Mouse (Mus musculus): ENCODE measurements around the gene Mgat4d. TPM values are rescaled to one million over a fixed set of nuclear protein-coding genes. Genes with fewer than 3 reads are reported as not detected.

The Mgat4d gene
- total and polyA plus RNA-seq, 2 experiments, result not detected

DNA sequence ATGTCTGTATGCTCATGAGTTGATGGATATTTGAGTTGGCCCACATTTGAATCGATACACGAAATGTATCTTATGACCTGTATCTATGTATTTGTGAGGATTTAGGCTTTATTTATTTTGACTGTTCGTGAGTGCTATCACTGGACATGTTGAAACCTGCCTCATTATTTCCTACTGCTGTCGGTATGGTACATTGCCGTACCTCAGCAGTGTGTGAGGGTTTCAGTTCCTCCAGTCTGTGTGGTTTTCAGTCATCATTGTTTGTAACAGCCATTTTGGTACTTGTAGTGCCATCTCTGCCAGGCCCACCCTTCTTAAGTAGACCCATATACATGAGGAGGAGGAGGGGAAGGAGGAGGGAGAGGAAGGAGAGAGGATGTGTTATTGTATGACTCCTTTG is 46.1 kb downstream of the Mgat4d start:
- Histone ChIP-seq H3K27me3 (ENCODE audit: control insufficient read depth, insufficient read depth, low read length) (peaks cover 8% of the 10 kb centered on the region; the same call in 1 of the 2 replicates), H3K4me1 (ENCODE audit: control insufficient read depth, insufficient read depth, low read length) (no peaks in the 10 kb centered on the region), H3K36me3 (ENCODE audit: control insufficient read depth, insufficient read depth, low read length) (no peaks in the 10 kb centered on the region), H3K27ac (replicated peaks; ENCODE audit: insufficient read depth, low read depth, low read length) (no peak overlapping the region), H3K4me3 (ENCODE audit: insufficient read depth, low read depth, low read length) (no peak overlapping the region), H3K79me2 (ENCODE audit: control insufficient read depth, insufficient read depth, low read length) (no peaks in the 10 kb centered on the region), H3K9ac (ENCODE audit: low read depth, low read length) (no peak overlapping the region)
- 88% methylated on average over 5 of the region's 5 CpGs for WGBS
- DNase-seq (ENCODE audit: extremely low read depth, low read depth, low spot score), result no peak
- TF ChIP-seq CTCF (IDR thresholded peaks at IDR 0.05; ENCODE audit: low read depth, low read length), result no peak

DNA sequence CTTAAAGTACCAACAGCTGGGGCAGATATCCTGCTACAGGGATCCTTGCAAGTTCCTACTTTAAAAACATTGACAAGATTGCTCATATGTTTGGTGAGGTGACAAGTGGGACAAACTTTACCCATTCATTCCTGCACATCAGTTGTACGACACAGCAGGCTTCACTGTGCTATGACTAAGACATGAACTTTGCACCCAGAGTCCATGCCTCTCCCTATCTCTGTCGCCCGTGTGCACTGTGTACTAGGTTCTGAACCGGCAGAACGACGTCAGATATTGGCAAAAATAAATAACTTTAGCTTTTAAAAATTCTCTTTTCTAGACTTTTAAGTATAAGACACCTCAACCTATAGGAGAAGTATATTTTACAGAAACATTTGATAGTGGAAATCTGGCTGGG is 48.4 kb downstream of the Mgat4d start:
- Histone ChIP-seq H3K36me3 (ENCODE audit: control insufficient read depth, insufficient read depth, low read length) (no peaks in the 10 kb centered on the region), H3K4me3 (ENCODE audit: insufficient read depth, low read depth, low read length) (no peak overlapping the region), H3K9ac (ENCODE audit: low read depth, low read length) (no peak overlapping the region), H3K27ac (replicated peaks; ENCODE audit: insufficient read depth, low read depth, low read length) (no peak overlapping the region), H3K27me3 (ENCODE audit: control insufficient read depth, insufficient read depth, low read length) (no peaks in the 10 kb centered on the region), H3K79me2 (ENCODE audit: control insufficient read depth, insufficient read depth, low read length) (no peaks in the 10 kb centered on the region), H3K4me1 (ENCODE audit: control insufficient read depth, insufficient read depth, low read length) (no peaks in the 10 kb centered on the region)
- TF ChIP-seq POLR2A (IDR thresholded peaks at IDR 0.05; ENCODE audit: extremely low read depth, insufficient read depth, low read length), result no peak
- TF ChIP-seq CTCF (IDR thresholded peaks at IDR 0.05; ENCODE audit: low read depth, low read length), result no peak
- 16% methylated on average over 6 of the region's 6 CpGs for WGBS
- peak; percentile 18 for DNase-seq (ENCODE audit: extremely low read depth, low read depth, low spot score)

DNA sequence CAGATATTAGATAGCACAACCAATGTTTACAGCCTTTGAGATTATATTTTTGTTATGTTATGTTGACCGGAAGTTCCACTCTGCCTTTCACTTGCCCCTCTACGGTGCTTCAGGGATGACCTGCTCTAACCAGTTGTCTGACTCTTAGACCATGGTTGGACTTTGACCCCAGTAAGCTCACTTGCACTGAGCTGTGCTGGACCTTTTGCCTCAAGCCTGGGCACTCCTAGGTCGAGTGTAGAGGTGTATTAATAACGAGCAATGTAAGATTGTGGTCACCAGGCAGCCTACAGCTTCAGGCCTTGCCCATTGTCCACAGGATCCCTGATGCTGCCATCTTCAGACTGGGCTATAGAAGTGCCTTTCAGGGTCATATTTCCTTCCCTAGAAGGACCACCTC is 49.5 kb downstream of the Mgat4d start:
- TF ChIP-seq POLR2A (IDR thresholded peaks at IDR 0.05; ENCODE audit: extremely low read depth, insufficient read depth, low read length) (no peak), CTCF (IDR thresholded peaks at IDR 0.05; ENCODE audit: low read depth, low read length) (no peak)
- Histone ChIP-seq H3K4me1 (ENCODE audit: control insufficient read depth, insufficient read depth, low read length) (no peaks in the 10 kb centered on the region), H3K27ac (replicated peaks; ENCODE audit: insufficient read depth, low read depth, low read length) (no peak overlapping the region), H3K9ac (ENCODE audit: low read depth, low read length) (no peak overlapping the region), H3K79me2 (ENCODE audit: control insufficient read depth, insufficient read depth, low read length) (no peaks in the 10 kb centered on the region), H3K4me3 (ENCODE audit: insufficient read depth, low read depth, low read length) (no peak overlapping the region), H3K36me3 (ENCODE audit: control insufficient read depth, insufficient read depth, low read length) (no peaks in the 10 kb centered on the region), H3K27me3 (ENCODE audit: control insufficient read depth, insufficient read depth, low read length) (no peaks in the 10 kb centered on the region)
- no peak for DNase-seq (ENCODE audit: extremely low read depth, low read depth, low spot score)
- WGBS, result 61% methylated on average over 4 of the region's 4 CpGs

DNA sequence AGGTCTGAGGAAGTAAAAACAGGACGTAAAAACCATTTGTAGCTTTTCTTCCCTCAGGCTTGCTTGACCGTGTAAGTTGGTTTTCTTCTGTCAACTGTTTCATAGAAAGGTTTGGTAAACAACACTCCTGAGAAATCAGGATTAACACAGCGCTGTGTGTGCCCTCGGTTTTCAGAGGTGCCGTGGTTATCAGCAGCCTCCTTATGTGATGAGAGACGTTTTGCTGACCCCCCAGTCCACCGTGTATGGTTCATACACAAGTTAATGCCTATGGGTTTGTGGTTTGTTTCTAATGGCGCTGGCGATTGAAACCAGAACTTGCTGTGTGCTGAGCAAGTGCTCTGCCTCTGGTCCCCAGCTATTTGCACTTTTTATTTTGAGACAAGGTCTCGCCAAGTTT is 57.3 kb downstream of the Mgat4d start:
- TF ChIP-seq CTCF (IDR thresholded peaks at IDR 0.05; ENCODE audit: low read depth, low read length), result no peak
- no peak for TF ChIP-seq POLR2A (IDR thresholded peaks at IDR 0.05; ENCODE audit: extremely low read depth, insufficient read depth, low read length)
- Histone ChIP-seq H3K4me1 (ENCODE audit: control insufficient read depth, insufficient read depth, low read length) (no peaks in the 10 kb centered on the region), H3K27me3 (ENCODE audit: control insufficient read depth, insufficient read depth, low read length) (no peaks in the 10 kb centered on the region), H3K79me2 (ENCODE audit: control insufficient read depth, insufficient read depth, low read length) (no peaks in the 10 kb centered on the region), H3K36me3 (ENCODE audit: control insufficient read depth, insufficient read depth, low read length) (no peaks in the 10 kb centered on the region), H3K4me3 (ENCODE audit: insufficient read depth, low read depth, low read length) (no peak overlapping the region), H3K9ac (ENCODE audit: low read depth, low read length) (no peak overlapping the region), H3K27ac (replicated peaks; ENCODE audit: insufficient read depth, low read depth, low read length) (no peak overlapping the region)
- 72% methylated on average over 10 of the region's 10 CpGs for WGBS
- DNase-seq (ENCODE audit: extremely low read depth, low read depth, low spot score), result no peak

DNA sequence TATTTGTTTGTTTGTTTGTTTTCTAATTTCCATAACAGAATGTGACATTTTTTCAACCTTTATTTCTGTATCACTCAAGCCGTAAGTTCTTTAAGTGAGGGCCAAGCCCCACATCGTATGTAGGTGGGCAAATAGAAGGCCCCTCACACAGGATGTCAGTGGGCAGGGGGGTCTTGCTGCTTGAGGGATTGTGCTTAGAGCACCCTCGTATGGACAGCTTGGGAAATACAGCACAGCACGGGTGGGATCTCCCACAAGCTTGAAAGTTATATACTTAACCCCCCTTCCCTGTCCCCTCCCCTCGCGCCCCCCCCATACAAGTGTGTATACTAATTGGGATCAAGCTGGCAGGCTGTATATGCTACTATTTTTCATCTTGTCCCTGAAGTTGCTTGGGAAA is 58.6 kb downstream of the Mgat4d start:
- DNase-seq (ENCODE audit: extremely low read depth, low read depth, low spot score), result no peak
- WGBS, result 33% methylated on average over 6 of the region's 6 CpGs
- no peak overlapping the region for H3K9ac ChIP-seq (ENCODE audit: low read depth, low read length)

DNA sequence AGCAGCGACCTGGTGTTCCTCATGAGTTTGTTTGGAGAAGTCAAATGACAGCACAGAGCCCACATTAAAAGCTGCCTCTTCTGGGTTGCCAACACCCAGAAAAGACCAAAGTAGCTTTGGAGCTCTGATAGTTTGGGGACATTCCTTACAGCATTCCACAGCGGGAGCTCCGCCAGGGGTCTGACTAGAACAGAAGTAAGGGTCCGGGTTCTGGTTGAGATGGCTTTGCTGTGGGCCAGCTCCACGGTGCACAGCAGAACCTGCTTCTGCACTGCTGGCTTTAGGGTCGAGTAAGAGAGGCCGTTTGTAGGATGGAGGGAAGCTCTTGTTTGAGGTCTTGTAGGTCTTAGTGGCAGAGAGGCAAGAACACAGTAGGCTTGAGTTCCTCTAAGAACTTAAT is 60.2 kb downstream of the Mgat4d start:
- Histone ChIP-seq H3K4me3 (ENCODE audit: insufficient read depth, low read depth, low read length) (no peak overlapping the region), H3K9ac (ENCODE audit: low read depth, low read length) (no peak overlapping the region), H3K79me2 (ENCODE audit: control insufficient read depth, insufficient read depth, low read length) (no peaks in the 10 kb centered on the region), H3K36me3 (ENCODE audit: control insufficient read depth, insufficient read depth, low read length) (no peaks in the 10 kb centered on the region), H3K27ac (replicated peaks; ENCODE audit: insufficient read depth, low read depth, low read length) (no peak overlapping the region), H3K27me3 (ENCODE audit: control insufficient read depth, insufficient read depth, low read length) (no peaks in the 10 kb centered on the region), H3K4me1 (ENCODE audit: control insufficient read depth, insufficient read depth, low read length) (no peaks in the 10 kb centered on the region)
- no peak for TF ChIP-seq CTCF (IDR thresholded peaks at IDR 0.05; ENCODE audit: low read depth, low read length)
- TF ChIP-seq POLR2A (IDR thresholded peaks at IDR 0.05; ENCODE audit: extremely low read depth, insufficient read depth, low read length), result no peak
- WGBS, result 78% methylated on average over 7 of the region's 7 CpGs
- DNase-seq (ENCODE audit: extremely low read depth, low read depth, low spot score), result no peak

More for the DNA sequence above, 58.6 kb downstream of the Mgat4d start:
- no peak overlapping the region for H3K27ac ChIP-seq (replicated peaks; ENCODE audit: insufficient read depth, low read depth, low read length)
- H3K36me3 ChIP-seq (ENCODE audit: control insufficient read depth, insufficient read depth, low read length), result no peaks in the 10 kb centered on the region
- no peaks in the 10 kb centered on the region for H3K27me3 ChIP-seq (ENCODE audit: control insufficient read depth, insufficient read depth, low read length)
- no peak for TF ChIP-seq POLR2A (IDR thresholded peaks at IDR 0.05; ENCODE audit: extremely low read depth, insufficient read depth, low read length)
- TF ChIP-seq CTCF (IDR thresholded peaks at IDR 0.05; ENCODE audit: low read depth, low read length), result no peak
- no peak overlapping the region for H3K4me3 ChIP-seq (ENCODE audit: insufficient read depth, low read depth, low read length)
- no peaks in the 10 kb centered on the region for H3K79me2 ChIP-seq (ENCODE audit: control insufficient read depth, insufficient read depth, low read length)
- H3K4me1 ChIP-seq (ENCODE audit: control insufficient read depth, insufficient read depth, low read length), result no peaks in the 10 kb centered on the region

Measured in liver, adult 2 months (tissue).